Mouse (Mus musculus): Measurements from ENCODE around the gene Rnf216.

DNA sequence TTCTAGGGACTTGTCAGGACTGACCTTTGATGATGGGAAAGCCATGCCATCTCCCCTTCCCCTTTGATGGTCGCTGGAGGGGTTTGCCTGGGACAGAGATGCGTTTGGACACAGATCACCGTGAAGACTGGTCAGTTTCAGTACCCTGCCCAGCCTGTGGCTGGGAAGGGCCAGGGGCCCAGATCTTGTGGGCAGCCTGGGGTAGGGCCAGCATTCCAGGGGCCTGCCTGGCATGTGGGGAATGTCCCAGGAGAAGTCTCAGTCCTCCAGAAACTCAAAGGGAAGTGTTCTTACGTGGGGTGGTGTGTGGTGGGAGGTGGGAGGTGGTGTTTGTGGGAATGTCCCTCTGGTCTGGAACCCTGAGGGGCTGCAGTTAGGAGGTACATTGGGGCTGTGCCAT is 153.6 kb downstream of the Rnf216 start:
- TF ChIP-seq POLR2A (IDR thresholded peaks at IDR 0.05; ENCODE audit: borderline replicate concordance, insufficient read depth, low read length) (no peak), CTCF (IDR thresholded peaks at IDR 0.05; ENCODE audit: borderline replicate concordance, insufficient read depth, low read depth, low read length) (no peak)

All from cerebellum, adult 2 months (tissue).